Mouse (Mus musculus): ENCODE results near the gene Fam210b. TPM values are rescaled to one million over a fixed set of nuclear protein-coding genes. Genes with fewer than 3 reads are reported as not detected.

The Fam210b gene
- total RNA-seq, 2 experiments from 2014 or later, result 5.5 to 5.9 TPM

DNA sequence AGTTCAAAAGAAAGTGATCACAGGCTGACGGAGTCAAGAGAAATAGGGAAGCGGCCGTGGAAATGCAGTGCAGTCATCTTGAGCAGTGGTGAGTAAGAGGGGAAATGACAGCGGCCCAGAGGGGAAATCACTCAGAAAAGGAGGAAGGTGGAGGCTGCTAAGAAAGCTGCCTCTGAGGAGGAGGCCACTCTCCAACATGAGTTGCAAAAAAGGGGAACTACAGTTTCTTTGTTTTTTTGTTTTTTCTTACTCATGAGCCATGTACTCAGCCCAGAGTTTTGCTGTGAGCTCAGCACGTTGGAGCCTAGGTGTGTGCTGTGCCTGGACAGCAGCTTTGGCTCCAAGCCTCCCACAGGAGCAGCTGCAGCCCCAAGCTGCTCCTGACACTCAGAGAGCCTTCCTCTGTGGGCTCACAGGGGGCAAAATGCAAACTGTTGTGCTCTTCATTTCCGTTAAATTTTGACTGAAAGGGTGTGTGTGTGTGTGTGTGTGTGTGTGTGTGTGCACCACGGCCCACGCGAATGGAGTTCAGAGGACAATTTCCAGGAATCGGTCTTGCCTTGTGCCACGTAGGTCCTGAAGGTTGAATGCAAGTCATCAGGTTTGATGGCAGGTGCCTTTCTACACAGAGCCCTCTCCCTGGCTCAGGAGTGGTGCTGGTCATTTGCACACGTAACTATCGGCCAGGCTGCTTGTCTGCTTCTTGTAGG, 55.9 kb downstream of the Fam210b start:
- peak in 1 of 2 experiments; percentile 73 for DNase-seq

- DNase-seq, result no peak
Measured at GRCm38 (mm10) chr2:172404239-172404638, 58.9 kb downstream of the Fam210b start.

DNA sequence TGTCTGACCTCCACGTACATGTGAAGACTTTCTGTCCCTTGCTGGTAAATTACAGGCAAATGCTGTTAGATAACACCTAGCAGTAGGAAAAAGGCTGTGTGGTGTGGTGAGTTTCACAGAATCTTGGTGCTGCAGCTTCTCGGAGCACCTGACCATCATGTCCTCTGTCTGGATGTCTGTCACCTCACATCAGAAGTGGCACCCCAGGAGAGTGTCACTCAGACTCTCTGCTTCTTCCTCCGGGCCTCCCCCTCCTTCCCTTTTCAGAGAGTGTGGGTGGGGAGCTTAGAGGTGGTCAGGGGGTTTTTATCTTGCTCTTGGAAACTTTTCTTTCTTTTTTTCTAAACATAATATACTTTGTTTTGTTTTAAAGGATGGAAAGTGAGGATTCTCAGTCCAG, 59.6 kb downstream of the Fam210b start:
- no peak for DNase-seq

Other genes with a start within 250 kb of the Fam210b start
- gene Mc3r, start 97.1 kb upstream of the Fam210b start, total RNA-seq (2021), result not detected
- under 1 TPM; 0.55 to 0.93 TPM for gene Aurka, start 25.0 kb downstream of the Fam210b start, total RNA-seq (2021)
- 10 to 100 TPM; 14.2 to 19.4 TPM for gene Cstf1, start 25.1 kb downstream of the Fam210b start, total RNA-seq (2021)
- under 1 TPM; 0.27 to 0.28 TPM for gene Cass4, start 48.2 kb downstream of the Fam210b start, total RNA-seq (2021)
- gene Rtf2, start 95.0 kb downstream of the Fam210b start, total RNA-seq (2021), result 10 to 100 TPM; 30.6 to 32.7 TPM
- not detected for gene Gcnt7, start 113.0 kb downstream of the Fam210b start, total RNA-seq (2021)
- not detected for gene Fam209, start 127.0 kb downstream of the Fam210b start, total RNA-seq (2021)
- gene Tfap2c, start 204.0 kb downstream of the Fam210b start, total RNA-seq (2021), result not detected